Mouse (Mus musculus) forebrain, embryonic 11.5 days (tissue): ENCODE results near the gene Hipk3. TPM values are rescaled to one million over a fixed set of nuclear protein-coding genes. Genes with fewer than 3 reads are reported as not detected.

Experiments
- ATAC-seq: fragments of 200-750 bp; cut with Nextera tagmentation; replicated peaks from 2 replicates; pipeline ENCODE4 v1.8.0; 2017; ENCODE audit warnings: moderate TSS enrichment; ENCODE audit not compliant: low FRiP score
- DNase-seq: peaks from one replicate; pipeline ENCODE4 v3.0.0-alpha.2; 2017; ENCODE audit warnings: low spot score
- H3K27ac ChIP-seq: fragments of 300-500 bp; sonication (generic); 2 replicates; pipeline ENCODE4 v1.5.1; 2014; ENCODE audit warnings: low read depth, low read length
- H3K27me3 ChIP-seq: fragments of 300-500 bp; sonication (generic); 2 replicates; pipeline ENCODE4 v1.6.1; 2014; ENCODE audit warnings: mild to moderate bottlenecking, low read length, mixed read lengths; ENCODE audit not compliant: control insufficient read depth, insufficient read depth
- H3K36me3 ChIP-seq: fragments of 300-500 bp; sonication (generic); 2 replicates; pipeline ENCODE4 v1.6.1; 2014; ENCODE audit warnings: mild to moderate bottlenecking, low read length, moderate library complexity, mixed read lengths; ENCODE audit not compliant: control insufficient read depth, insufficient read depth
- H3K4me1 ChIP-seq: fragments of 300-500 bp; sonication (generic); replicated peaks from 2 replicates; pipeline ENCODE4 v1.6.1; 2014; ENCODE audit warnings: low read length, mixed read lengths; ENCODE audit not compliant: control insufficient read depth, insufficient read depth
- H3K4me2 ChIP-seq: fragments of 300-500 bp; sonication (generic); 2 replicates; pipeline ENCODE4 v1.6.1; 2014; ENCODE audit warnings: low read depth, mild to moderate bottlenecking, low read length, moderate library complexity, mixed read lengths; ENCODE audit not compliant: severe bottlenecking
- H3K4me3 ChIP-seq: fragments of 300-500 bp; sonication (generic); 2 replicates; pipeline ENCODE4 v1.5.1; 2014; ENCODE audit warnings: low read depth, low read length
- H3K9ac ChIP-seq: fragments of 300-500 bp; sonication (generic); 2 replicates; pipeline ENCODE4 v1.6.1; 2014; ENCODE audit warnings: low read length
- H3K9me3 ChIP-seq: fragments of 300-500 bp; sonication (generic); 2 replicates; pipeline ENCODE4 v1.6.1; 2016; ENCODE audit warnings: low read length, mixed read lengths; ENCODE audit not compliant: control insufficient read depth
- WGBS: fragments of 180-500 bp; shearing (Covaris S2); extraction: QIAGEN DNeasy Blood & Tissue Kit; methylation state at CpG from one replicate; pipeline ENCODE4 v1.1.7; 2014; 5-methylcytosine and 5-hydroxymethylcytosine counted together
- polyA plus RNA-seq: library from polyadenylated mRNA; unstranded; fragments of >200 nt; fragmentation: Nextera tagmentation; extraction: Ambion mirVana; gene quantifications from 2 replicates; pipeline ENCODE4 v1.2.1, GENCODE M21; 2014

Hipk3 gene
- polyA plus RNA-seq, 1 experiment from 2014 or later: 12.0 TPM

GRCm38 (mm10) chr2:104419411-104419810 lies 74.8 kb downstream of the Hipk3 start:
- ATAC-seq (no peak), DNase-seq (no peak)
- Histone ChIP-seq H3K27me3 (no peaks in the 10 kb centered on the region), H3K9ac (no peak overlapping the region), H3K4me2 (no peak overlapping the region), H3K4me3 (no peak overlapping the region), H3K27ac (no peak overlapping the region), H3K36me3 (no peaks in the 10 kb centered on the region), H3K9me3 (no peaks in the 10 kb centered on the region), H3K4me1 (no peaks in the 10 kb centered on the region)
- 84% methylated on average over 2 of the region's 2 CpGs for WGBS

- H3K4me2 ChIP-seq: no peak overlapping the region
- DNase-seq: peak; percentile 29
- H3K27me3 ChIP-seq: peaks cover 8% of the 10 kb centered on the region; the same call in 1 of the 2 replicates
- no peak overlapping the region for H3K4me3 ChIP-seq
- no peak overlapping the region for H3K9ac ChIP-seq
- H3K36me3 ChIP-seq: no peaks in the 10 kb centered on the region
- H3K4me1 ChIP-seq: peaks cover 3% of the 10 kb centered on the region; the same call in 1 of the 2 replicates
- no peak overlapping the region for H3K27ac ChIP-seq
- H3K9me3 ChIP-seq: no peaks in the 10 kb centered on the region
- no peak for ATAC-seq
- 80% methylated on average over 3 of the region's 3 CpGs for WGBS
Observed at GRCm38 (mm10) chr2:104413011-104413410, 81.2 kb downstream of the Hipk3 start.

- H3K9me3 ChIP-seq: no peaks in the 10 kb centered on the region
- DNase-seq: peak; percentile 44
- no peak for ATAC-seq
- H3K4me1 ChIP-seq: peaks cover 5% of the 10 kb centered on the region; the same call in 1 of the 2 replicates
- H3K4me2 ChIP-seq: no peak overlapping the region
- no peak overlapping the region for H3K27ac ChIP-seq
- 50% methylated on average over 4 of the region's 4 CpGs for WGBS
- no peak overlapping the region for H3K4me3 ChIP-seq
- no peak overlapping the region for H3K9ac ChIP-seq
- no peaks in the 10 kb centered on the region for H3K36me3 ChIP-seq
- H3K27me3 ChIP-seq: peaks cover 10% of the 10 kb centered on the region; the same call in 1 of the 2 replicates
Observed at GRCm38 (mm10) chr2:104412496-104412895, 81.8 kb downstream of the Hipk3 start.

GRCm38 (mm10) chr2:104411806-104412205 lies 82.4 kb downstream of the Hipk3 start:
- Histone ChIP-seq H3K4me3 (no peak overlapping the region), H3K36me3 (no peaks in the 10 kb centered on the region), H3K9ac (no peak overlapping the region), H3K27ac (no peak overlapping the region), H3K9me3 (no peaks in the 10 kb centered on the region), H3K27me3 (peaks cover 10% of the 10 kb centered on the region; the same call in 1 of the 2 replicates), H3K4me2 (no peak overlapping the region), H3K4me1 (peaks cover 5% of the 10 kb centered on the region; the same call in 1 of the 2 replicates)
- ATAC-seq (no peak), DNase-seq (peak; percentile 35)
- WGBS: 93% methylated on average over 7 of the region's 7 CpGs

- peak within 1 kb of the TSS; percentile 70 for H3K4me3 ChIP-seq
- peaks cover 10% of the 10 kb centered on the region; the same call in 1 of the 2 replicates for H3K27me3 ChIP-seq
- 73% methylated on average over 4 of the region's 4 CpGs for WGBS
- no peaks in the 10 kb centered on the region for H3K36me3 ChIP-seq
- no peak within 1 kb of the TSS; the same call in 1 of the 2 replicates for H3K27ac ChIP-seq
- H3K4me2 ChIP-seq: peak within 1 kb of the TSS; percentile 99
- ATAC-seq: no peak
- H3K9me3 ChIP-seq: no peaks in the 10 kb centered on the region
- peak; percentile 47 for DNase-seq
- H3K4me1 ChIP-seq: peaks cover 5% of the 10 kb centered on the region; the same call in 1 of the 2 replicates
- H3K9ac ChIP-seq: peak within 1 kb of the TSS; percentile 86
Observed at GRCm38 (mm10) chr2:104410963-104411545, 83.2 kb downstream of the Hipk3 start, which contains the start of gene D430041D05Rik. TSS of gene D430041D05Rik (minus strand) at chr2:104411013.

- peak; percentile 91 for ATAC-seq
- under 1% methylated on average over 105 of the region's 111 CpGs for WGBS
Observed at GRCm38 (mm10) chr2:104409851-104410821, 84.1 kb downstream of the Hipk3 start.

GRCm38 (mm10) chr2:104408351-104408750 lies 85.9 kb downstream of the Hipk3 start:
- no peaks in the 10 kb centered on the region for H3K36me3 ChIP-seq
- H3K27me3 ChIP-seq: peaks cover 10% of the 10 kb centered on the region; the same call in 1 of the 2 replicates
- H3K9ac ChIP-seq: no peak overlapping the region
- WGBS: 79% methylated on average over 7 of the region's 7 CpGs
- peak; percentile 20 for DNase-seq
- no peak overlapping the region for H3K27ac ChIP-seq
- ATAC-seq: no peak
- H3K4me1 ChIP-seq: peaks cover 5% of the 10 kb centered on the region; the same call in 1 of the 2 replicates
- H3K4me2 ChIP-seq: no peak overlapping the region
- no peak overlapping the region for H3K4me3 ChIP-seq
- H3K9me3 ChIP-seq: no peaks in the 10 kb centered on the region

More at GRCm38 (mm10) chr2:104409851-104410821, 84.1 kb downstream of the Hipk3 start:
- Histone ChIP-seq H3K4me2 (peak overlapping the region; percentile 99), H3K9me3 (no peaks in the 10 kb centered on the region), H3K27ac (no peak overlapping the region; the same call in 1 of the 2 replicates), H3K4me3 (peak overlapping the region; percentile 70), H3K36me3 (no peaks in the 10 kb centered on the region), H3K4me1 (peaks cover 5% of the 10 kb centered on the region; the same call in 1 of the 2 replicates), H3K9ac (peak overlapping the region; percentile 86), H3K27me3 (peaks cover 10% of the 10 kb centered on the region; the same call in 1 of the 2 replicates)
- peak; percentile 83 for DNase-seq

GRCm38 (mm10) chr2:104407913-104408312 lies 86.3 kb downstream of the Hipk3 start:
- H3K27me3 ChIP-seq: peaks cover 10% of the 10 kb centered on the region; the same call in 1 of the 2 replicates
- DNase-seq: peak; percentile 35

More at GRCm38 (mm10) chr2:104407913-104408312, 86.3 kb downstream of the Hipk3 start:
- Histone ChIP-seq H3K27ac (no peak overlapping the region), H3K9me3 (no peaks in the 10 kb centered on the region), H3K4me2 (no peak overlapping the region), H3K4me3 (no peak overlapping the region), H3K36me3 (no peaks in the 10 kb centered on the region), H3K4me1 (peaks cover 5% of the 10 kb centered on the region; the same call in 1 of the 2 replicates), H3K9ac (no peak overlapping the region)
- no peak for ATAC-seq
- 68% methylated on average over 4 of the region's 4 CpGs for WGBS
